Mouse (Mus musculus): ENCODE data around the gene Dlg2.

Dlg2 gene

GRCm38 (mm10) chr7:91753151-91753861 lies 1276.8 kb downstream of the Dlg2 start:
- DNase-seq (ENCODE audit: low spot score in 2 of 2): no peak

DNA sequence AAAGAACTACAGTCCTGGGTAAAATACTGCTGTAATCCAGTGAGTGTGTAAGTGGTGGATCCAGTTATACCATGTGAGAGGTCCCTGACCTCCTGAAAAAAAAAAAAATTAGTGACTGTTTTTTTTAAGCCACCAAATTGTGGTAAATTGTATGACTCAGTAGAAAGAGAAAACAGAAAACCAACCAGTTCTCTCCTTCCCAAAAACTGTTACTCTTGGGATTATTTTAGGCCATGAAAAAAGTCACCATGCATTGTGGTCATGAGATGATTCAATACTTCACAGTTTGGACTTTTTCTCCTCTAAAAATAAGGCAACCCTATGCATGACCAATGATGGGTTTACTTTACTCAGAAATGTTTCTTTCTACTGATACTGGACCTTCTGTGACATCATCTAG lies 1291.2 kb downstream of the Dlg2 start:
- DNase-seq (ENCODE audit: low spot score in 2 of 2): no peak

DNA sequence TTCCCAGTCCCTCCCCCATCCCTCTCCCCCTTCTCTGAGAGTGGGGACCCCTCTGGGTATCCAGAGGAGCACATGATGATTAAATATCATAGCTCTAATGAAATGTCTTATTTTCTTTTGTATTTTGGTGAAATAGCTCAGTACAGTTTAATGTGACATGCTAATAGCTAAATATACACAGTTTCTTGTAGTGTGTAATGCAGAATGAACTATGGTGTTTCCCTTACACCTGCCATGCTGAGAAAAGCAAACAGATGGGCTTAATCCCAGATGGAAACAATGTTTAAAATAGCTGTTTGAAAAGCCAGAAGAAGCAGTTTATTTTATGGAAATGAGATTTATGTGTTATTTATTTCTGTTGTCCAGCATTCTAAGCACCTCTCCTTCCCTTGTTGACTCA lies 1302.2 kb downstream of the Dlg2 start:
- DNase-seq (ENCODE audit: low spot score in 2 of 2): no peak

DNA sequence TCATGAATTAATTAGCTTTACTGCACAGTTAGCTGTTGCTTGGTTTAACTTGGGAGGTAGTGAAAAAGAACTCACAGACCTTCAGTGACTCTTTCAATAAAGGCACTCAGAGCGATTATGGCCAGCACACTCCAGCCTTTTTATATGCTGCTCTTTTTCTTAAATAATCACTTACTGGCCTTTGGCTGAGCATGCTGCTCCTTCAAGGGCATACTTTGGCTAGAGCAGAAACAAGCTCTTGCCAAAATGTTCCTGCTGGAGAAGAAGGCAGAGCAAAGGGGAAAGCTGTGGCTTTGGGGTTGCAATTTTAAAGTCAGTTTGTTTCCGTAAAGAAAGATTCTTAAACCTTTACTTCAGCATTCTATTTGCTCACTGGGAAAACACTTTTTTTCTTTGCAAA lies 1308.1 kb downstream of the Dlg2 start:
- DNase-seq (ENCODE audit: low spot score in 2 of 2): no peak

DNA sequence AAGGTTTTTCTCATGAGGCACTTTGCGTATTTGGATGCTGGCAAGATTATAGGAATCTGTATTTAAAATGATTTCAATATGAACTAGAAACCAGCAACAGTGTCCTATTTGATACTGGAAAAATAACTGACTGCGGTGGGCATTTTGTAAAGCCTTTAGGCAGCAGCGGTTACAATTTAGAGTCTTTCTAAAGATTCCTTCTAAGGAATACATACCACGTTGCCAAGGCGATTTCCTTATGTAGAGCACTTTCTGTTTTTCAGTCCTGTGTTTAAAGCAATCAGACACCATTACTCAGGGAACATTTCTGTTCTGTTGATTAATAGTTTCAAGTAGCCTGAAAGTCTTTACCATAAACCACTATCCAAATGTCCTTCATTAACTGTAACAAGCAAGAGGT lies 1309.0 kb downstream of the Dlg2 start:
- no peak for DNase-seq (ENCODE audit: low spot score in 2 of 2)

- DNase-seq (ENCODE audit: low spot score in 2 of 2): no peak
Measured at GRCm38 (mm10) chr7:91785871-91786270, 1309.4 kb downstream of the Dlg2 start.

DNA sequence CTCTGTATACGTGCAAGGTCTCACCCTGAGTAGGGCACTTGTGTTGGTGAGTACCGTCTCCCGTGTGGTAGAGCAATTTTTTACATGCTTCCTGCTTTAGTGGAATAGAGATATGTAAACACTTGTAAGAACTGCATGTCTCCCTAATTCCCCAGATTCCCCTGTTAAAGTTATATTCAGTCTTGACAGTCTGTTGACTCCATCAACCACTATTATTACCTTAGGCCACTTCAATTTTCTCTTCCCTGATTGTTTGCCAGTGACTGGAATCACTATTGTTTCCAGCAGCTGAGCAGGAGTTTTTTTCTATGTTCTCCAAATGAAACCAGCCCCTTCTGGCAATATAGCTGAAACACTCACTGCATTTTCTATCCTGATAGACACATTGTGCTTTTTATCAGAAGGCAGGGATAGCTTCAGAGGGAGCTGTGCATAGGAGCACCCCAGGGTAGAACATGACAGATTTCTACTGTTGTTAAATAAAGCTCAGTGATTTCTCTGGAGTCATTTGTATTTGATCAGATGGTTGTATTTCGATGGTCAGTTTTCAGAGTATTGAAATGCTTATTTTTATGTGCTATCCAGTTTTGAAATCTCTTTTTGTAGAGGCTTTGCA lies 1314.6 kb downstream of the Dlg2 start:
- DNase-seq (ENCODE audit: low spot score in 2 of 2): no peak

DNA sequence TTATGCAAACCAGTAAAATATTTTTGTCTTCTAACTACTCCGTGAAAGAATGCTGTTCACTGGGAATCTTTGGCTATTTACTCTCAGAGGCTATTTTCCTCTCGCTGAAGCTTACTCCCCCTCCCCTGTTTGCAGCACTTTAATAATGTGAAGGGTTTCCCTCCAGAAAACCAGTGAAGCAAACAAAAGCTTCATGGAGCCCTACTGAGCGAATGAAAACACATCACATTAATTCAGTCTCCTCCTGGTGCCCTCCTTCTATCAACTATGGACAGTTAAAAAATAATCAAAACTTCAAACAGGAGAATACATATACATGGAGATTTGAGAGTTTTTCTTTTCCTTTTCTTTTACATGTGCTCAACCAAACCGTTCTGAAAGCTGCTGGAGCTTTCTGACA lies 1330.2 kb downstream of the Dlg2 start:
- DNase-seq (ENCODE audit: low spot score in 2 of 2): no peak

- no peak for DNase-seq (ENCODE audit: low spot score in 2 of 2)
Measured at GRCm38 (mm10) chr7:91810774-91811173, 1334.3 kb downstream of the Dlg2 start.

DNA sequence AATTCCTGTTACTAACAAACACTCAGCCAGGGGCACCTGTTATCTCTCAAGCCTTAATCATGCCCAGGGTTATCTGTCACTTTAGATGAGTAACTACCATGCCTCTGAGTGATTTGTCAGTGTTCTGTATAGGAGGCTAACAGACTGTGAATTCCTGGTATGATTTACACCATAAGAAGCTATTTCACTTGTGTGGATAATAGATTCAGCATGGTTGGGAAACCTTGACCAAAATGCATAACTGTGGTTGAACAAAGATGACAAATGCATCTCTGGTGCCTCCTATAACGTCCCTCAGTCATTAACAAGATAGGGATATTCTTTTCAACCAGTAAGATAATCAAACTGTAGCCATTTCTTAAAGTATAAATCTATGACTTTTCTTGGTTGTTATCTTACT lies 1341.5 kb downstream of the Dlg2 start:
- no peak for DNase-seq (ENCODE audit: low spot score in 2 of 2)

DNA sequence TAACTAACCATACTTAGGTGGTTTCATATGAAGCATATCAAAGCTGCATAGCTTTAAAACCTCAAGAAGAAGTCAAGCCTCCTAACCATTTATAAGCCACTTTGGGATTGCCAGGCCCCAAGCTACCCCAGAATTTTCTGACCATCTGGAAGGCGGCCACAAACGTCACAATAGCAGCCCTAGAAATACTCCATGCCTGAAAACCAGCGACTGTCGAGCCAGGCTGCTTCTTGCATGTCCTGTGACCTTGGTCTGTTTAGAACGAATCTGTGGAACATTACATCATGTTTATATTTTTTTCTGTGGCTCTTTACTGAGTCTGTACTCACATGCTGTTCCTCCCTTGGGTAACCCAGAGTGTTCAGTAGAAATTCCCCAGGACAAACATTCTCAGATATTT lies 1355.7 kb downstream of the Dlg2 start:
- no peak for DNase-seq (ENCODE audit: low spot score in 2 of 2)

DNA sequence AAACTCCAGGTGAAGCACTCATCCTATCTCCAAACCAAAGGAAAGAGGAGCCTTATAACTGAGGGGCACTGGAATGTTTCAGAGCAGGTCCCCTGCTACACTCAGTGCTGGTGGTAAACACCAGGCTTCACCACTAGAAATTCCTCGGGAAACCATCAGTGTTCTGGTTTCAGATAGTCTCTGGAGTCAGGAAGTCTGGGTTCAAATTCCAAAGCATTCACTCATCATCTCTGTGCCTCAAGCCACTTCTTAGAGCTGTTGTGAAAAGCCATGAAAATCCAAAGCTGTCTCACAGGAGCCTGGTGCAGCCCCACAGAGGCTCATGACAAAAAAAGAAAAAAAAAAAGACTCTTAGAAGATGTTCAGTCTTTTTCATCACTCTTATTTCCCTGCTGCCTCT lies 1369.3 kb downstream of the Dlg2 start:
- no peak for DNase-seq (ENCODE audit: low spot score in 2 of 2)

- no peak for DNase-seq (ENCODE audit: low spot score in 2 of 2)
Measured at GRCm38 (mm10) chr7:91849364-91849763, 1372.9 kb downstream of the Dlg2 start.

GRCm38 (mm10) chr7:91853653-91854052 lies 1377.2 kb downstream of the Dlg2 start:
- no peak for DNase-seq (ENCODE audit: low spot score in 2 of 2)

GRCm38 (mm10) chr7:91856931-91857330 lies 1380.5 kb downstream of the Dlg2 start:
- DNase-seq (ENCODE audit: low spot score in 2 of 2): no peak

DNA sequence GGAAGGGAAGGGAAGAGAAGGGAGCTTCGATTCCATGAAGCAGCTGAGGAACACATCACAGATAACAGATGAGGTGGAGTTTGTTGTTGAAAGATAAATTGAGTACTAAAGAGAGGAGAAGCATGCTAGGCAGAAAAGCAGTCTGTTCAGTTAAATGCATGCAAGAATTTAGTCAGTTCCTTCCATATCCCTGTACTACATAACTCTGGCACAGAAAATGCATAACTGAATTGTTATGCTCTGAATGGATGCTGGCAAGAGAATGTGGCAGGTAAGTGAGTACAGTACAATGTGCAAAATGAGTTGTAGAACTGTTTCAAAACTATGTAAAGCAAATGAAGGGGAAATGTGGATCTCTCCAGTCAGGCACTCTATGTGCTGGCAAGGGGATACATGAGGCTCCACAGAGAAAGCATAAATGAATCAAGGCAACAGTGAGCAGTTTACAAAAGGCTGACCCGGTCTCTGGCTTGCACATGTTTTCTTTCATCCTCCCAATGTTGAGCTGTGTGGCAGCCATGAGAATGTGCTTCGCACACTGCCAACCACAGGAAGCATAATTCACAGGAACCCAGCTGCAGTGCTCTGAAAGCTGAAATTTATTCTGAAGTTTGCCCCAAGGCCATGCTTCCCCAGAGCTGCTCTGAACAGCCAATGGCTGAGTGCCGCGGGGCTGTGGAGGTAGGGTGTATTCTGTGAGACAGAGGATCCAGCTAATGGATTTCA lies 1386.5 kb downstream of the Dlg2 start:
- DNase-seq (ENCODE audit: low spot score in 2 of 2): no peak

- DNase-seq (ENCODE audit: low spot score in 2 of 2): no peak
Measured at GRCm38 (mm10) chr7:91868919-91869318, 1392.4 kb downstream of the Dlg2 start.

DNA sequence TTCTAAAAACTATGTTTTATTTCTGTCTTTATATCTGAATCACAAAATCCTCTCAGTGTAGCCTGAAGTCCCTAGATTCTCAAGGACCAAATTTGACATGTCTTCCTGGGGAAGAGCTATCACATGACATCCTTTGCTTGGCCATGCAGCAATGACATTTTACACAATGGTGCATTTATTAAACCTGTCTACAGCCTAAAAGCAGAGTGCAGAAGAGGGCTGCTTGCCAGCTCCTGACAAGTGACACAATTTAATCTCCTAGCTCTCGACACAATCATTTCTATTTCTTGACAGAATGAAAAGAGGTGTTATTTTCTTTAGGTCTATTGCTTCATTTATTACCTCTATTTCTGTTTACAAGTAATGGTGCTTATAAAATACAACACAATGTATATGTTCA lies 1400.4 kb downstream of the Dlg2 start:
- no peak for DNase-seq (ENCODE audit: low spot score in 2 of 2)

DNA sequence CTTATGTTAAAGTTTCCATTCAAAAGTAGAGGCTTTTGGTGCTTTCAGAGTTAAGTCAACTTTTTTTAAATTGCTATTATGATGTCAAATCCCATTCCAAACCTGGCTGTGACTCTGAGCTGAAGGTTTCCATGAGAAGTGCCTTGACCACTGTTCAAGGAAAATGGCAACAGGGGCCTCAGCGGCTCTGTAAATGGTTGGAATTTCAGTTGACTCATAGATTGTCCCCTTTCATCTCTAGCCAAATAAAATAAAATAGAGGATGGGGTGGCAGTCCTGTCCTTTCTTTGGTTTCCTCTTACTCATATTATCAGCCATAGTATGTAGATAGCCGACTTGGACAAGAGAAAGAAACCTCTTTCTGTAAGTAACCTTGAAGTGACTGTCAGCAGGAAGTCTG lies 1401.3 kb downstream of the Dlg2 start:
- DNase-seq (ENCODE audit: low spot score in 2 of 2): no peak

DNA sequence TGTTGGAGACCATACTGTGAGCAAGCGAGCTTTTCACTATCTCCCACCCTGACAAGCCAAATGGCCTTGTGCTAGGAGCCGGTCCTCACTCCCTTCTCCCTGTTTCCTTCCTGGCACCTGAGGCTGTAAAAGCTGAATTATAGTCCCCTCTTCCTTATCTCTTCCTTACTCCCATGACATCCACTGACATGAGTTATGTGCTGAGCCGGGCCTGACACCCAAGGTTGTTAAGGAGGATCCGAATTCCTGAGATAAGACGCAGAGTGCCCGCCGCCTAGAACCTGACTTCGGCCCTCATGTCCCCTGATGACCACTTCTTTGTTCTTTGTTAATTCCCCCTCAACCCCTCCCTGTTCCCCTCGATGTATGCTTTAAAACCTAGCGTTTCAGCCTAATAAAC lies 1409.9 kb downstream of the Dlg2 start:
- no peak for DNase-seq (ENCODE audit: low spot score in 2 of 2)

DNA sequence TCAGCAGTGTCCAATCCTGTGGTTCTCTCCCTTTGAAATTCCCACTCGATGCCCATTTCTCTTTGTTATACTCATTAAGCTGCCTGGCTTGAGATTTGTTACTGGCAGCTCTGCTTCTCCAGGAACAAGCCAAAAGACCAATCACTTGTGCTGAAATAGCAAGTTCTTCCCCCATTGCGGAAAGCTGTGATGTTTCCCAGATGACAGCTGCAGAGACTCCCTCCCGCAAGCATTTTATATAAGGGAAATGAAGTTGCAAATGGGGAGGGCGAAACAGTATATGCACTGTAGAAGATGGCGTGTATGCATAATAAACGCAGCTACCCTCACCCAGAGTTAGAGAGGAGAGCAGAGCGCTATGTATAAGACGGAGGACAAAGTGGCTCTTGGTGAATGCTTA lies 1417.5 kb downstream of the Dlg2 start:
- no peak for DNase-seq (ENCODE audit: low spot score in 2 of 2)

GRCm38 (mm10) chr7:91896935-91897334 lies 1420.5 kb downstream of the Dlg2 start:
- no peak for DNase-seq (ENCODE audit: low spot score in 2 of 2)

DNA sequence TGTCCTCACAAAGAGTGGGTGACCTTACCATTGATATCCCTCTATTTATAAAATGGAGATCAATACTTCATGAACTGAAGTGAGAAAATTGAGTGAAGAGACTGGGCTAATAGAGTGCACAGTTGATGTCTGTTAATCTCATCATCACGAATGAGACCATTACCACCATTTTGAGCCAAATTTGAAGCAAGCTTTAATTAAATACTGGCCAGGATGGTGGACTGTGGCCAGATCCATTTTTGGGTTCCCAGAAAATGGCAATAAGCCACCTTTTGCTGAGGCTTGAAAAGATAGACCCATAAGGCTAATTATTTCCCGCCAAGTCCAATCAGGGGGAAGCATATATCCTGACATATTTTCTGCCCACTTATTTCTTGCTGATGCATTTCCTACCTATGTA lies 1421.0 kb downstream of the Dlg2 start:
- DNase-seq (ENCODE audit: low spot score in 2 of 2): no peak
